Mouse (Mus musculus) forebrain, postnatal 0 days (tissue): ENCODE data around the gene Smagp. TPM values are rescaled to one million over a fixed set of nuclear protein-coding genes. Genes with fewer than 3 reads are reported as not detected.

Experiments
- ATAC-seq: fragments of 200-750 bp; cut with Nextera tagmentation; 2 replicates; pipeline ENCODE4 v1.8.0; 2017; ENCODE audit warnings: mild to moderate bottlenecking, moderate library complexity
- DNase-seq: peaks from one replicate; pipeline ENCODE4 v3.0.0-alpha.2; 2015
- H3K27ac ChIP-seq: fragments of 300-500 bp; sonication (generic); 2 replicates; pipeline ENCODE4 v1.5.1; 2014; ENCODE audit warnings: low read depth, mild to moderate bottlenecking, antibody characterized with exemption, low read length, moderate library complexity, mixed read lengths
- H3K27me3 ChIP-seq: fragments of 300-500 bp; sonication (generic); 2 replicates; pipeline ENCODE4 v1.6.1; 2014; ENCODE audit warnings: mild to moderate bottlenecking, low read length, mixed read lengths; ENCODE audit not compliant: insufficient read depth
- H3K36me3 ChIP-seq: fragments of 300-500 bp; sonication (generic); 2 replicates; pipeline ENCODE4 v1.6.1; 2014; ENCODE audit warnings: mild to moderate bottlenecking, moderate library complexity; ENCODE audit not compliant: insufficient read depth
- H3K4me1 ChIP-seq: fragments of 300-500 bp; sonication (generic); 2 replicates; pipeline ENCODE4 v1.6.1; 2014; ENCODE audit warnings: antibody characterized with exemption; ENCODE audit not compliant: insufficient read depth
- H3K4me2 ChIP-seq: fragments of 300-500 bp; sonication (generic); 2 replicates; pipeline ENCODE4 v1.6.1; 2014; ENCODE audit warnings: low read depth, mild to moderate bottlenecking, moderate library complexity
- H3K4me3 ChIP-seq: fragments of 300-500 bp; sonication (generic); 2 replicates; pipeline ENCODE4 v1.5.1; 2014; ENCODE audit warnings: low read depth, low read length, mixed read lengths
- H3K9ac ChIP-seq: fragments of 300-500 bp; sonication (generic); 2 replicates; pipeline ENCODE4 v1.6.1; 2014; ENCODE audit warnings: mild to moderate bottlenecking
- H3K9me3 ChIP-seq: fragments of 300-500 bp; sonication (generic); 2 replicates; pipeline ENCODE4 v1.6.1; 2016; ENCODE audit warnings: low read length
- CTCF ChIP-seq: sonication (generic); IDR thresholded peaks from 2 replicates; pipeline ENCODE4 v1.5.1; 2016; ENCODE audit warnings: antibody characterized with exemption, control low read depth, low read depth
- WGBS: fragments of 180-500 bp; shearing (Covaris S2); extraction: QIAGEN DNeasy Blood & Tissue Kit; methylation state at CpG from one replicate; pipeline ENCODE4 v1.1.7; 2014; 5-methylcytosine and 5-hydroxymethylcytosine counted together
- polyA plus RNA-seq: library from polyadenylated mRNA; unstranded; fragments of >200 nt; fragmentation: Nextera tagmentation; extraction: Ambion mirVana; gene quantifications from 2 replicates; pipeline ENCODE4 v1.2.1, GENCODE M21; 2015
- total RNA-seq: library from RNA; depleted of rRNA; stranded (reverse); fragments of >200 nt; gene quantifications from 2 replicates; pipeline ENCODE4 v1.2.3, GENCODE M21; 2014

Smagp gene
- total and polyA plus RNA-seq, 2 experiments from 2014 or later: 3.9 to 6.2 TPM

GRCm38 (mm10) chr15:100680381-100680780 is 43.6 kb upstream of the Smagp start:
- DNase-seq: no peak
- Histone ChIP-seq H3K4me1 (no peaks in the 10 kb centered on the region), H3K4me3 (no peak overlapping the region), H3K4me2 (no peak overlapping the region), H3K27ac (no peak overlapping the region), H3K27me3 (no peaks in the 10 kb centered on the region), H3K9me3 (no peaks in the 10 kb centered on the region), H3K9ac (no peak overlapping the region), H3K36me3 (no peaks in the 10 kb centered on the region)
- no peak for ATAC-seq
- TF ChIP-seq CTCF: no peak
- 44% methylated on average over 3 of the region's 3 CpGs for WGBS

DNA sequence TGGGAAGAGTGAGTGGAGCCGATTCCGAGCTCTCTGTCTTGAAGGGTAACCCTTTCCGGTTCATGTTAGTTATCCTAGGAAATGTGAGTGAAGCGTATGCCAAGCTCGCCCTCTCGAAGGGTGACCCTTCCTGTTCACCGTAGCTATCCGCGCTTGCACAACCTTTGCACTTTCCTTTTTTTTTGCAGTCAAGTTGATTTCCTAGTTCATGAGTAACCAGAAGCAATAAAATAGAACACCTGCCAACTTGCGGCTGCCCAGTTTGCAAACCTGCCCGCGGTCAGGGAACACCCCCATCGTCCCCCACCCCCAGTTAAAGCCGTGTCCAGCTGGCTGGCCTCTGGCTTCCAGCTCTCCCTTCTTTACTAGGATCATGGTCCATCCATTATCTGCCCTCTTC is 42.3 kb upstream of the Smagp start:
- DNase-seq (no peak), ATAC-seq (no peak)
- no peaks in the 10 kb centered on the region for H3K4me1 ChIP-seq
- H3K27ac ChIP-seq: no peak overlapping the region
- H3K4me2 ChIP-seq: no peak overlapping the region
- H3K4me3 ChIP-seq: no peak overlapping the region
- no peak for TF ChIP-seq CTCF
- no peaks in the 10 kb centered on the region for H3K9me3 ChIP-seq
- H3K27me3 ChIP-seq: no peaks in the 10 kb centered on the region
- H3K9ac ChIP-seq: no peak overlapping the region
- no peaks in the 10 kb centered on the region for H3K36me3 ChIP-seq
- WGBS: 94% methylated on average over 14 of the region's 14 CpGs

- no peaks in the 10 kb centered on the region for H3K9me3 ChIP-seq
- H3K27ac ChIP-seq: no peak overlapping the region
- no peak overlapping the region for H3K9ac ChIP-seq
- no peak overlapping the region for H3K4me3 ChIP-seq
- H3K27me3 ChIP-seq: no peaks in the 10 kb centered on the region
- 86% methylated on average over 12 of the region's 12 CpGs for WGBS
- no peak for TF ChIP-seq CTCF
- no peak for ATAC-seq
- no peak for DNase-seq
- H3K36me3 ChIP-seq: no peaks in the 10 kb centered on the region
- H3K4me2 ChIP-seq: no peak overlapping the region
- no peaks in the 10 kb centered on the region for H3K4me1 ChIP-seq
Observed at GRCm38 (mm10) chr15:100678581-100678980, 41.8 kb upstream of the Smagp start.

GRCm38 (mm10) chr15:100677675-100678074 is 40.9 kb upstream of the Smagp start:
- DNase-seq (no peak), ATAC-seq (no peak)
- Histone ChIP-seq H3K4me3 (no peak overlapping the region), H3K9me3 (no peaks in the 10 kb centered on the region), H3K9ac (no peak overlapping the region), H3K27ac (no peak overlapping the region), H3K4me2 (no peak overlapping the region), H3K4me1 (no peaks in the 10 kb centered on the region), H3K27me3 (no peaks in the 10 kb centered on the region), H3K36me3 (no peaks in the 10 kb centered on the region)
- no peak for TF ChIP-seq CTCF
- 70% methylated on average over 8 of the region's 8 CpGs for WGBS

GRCm38 (mm10) chr15:100676521-100676920 is 39.8 kb upstream of the Smagp start:
- DNase-seq: no peak
- 85% methylated on average over 1 of the region's 1 CpGs for WGBS
- H3K4me1 ChIP-seq: no peaks in the 10 kb centered on the region

DNA sequence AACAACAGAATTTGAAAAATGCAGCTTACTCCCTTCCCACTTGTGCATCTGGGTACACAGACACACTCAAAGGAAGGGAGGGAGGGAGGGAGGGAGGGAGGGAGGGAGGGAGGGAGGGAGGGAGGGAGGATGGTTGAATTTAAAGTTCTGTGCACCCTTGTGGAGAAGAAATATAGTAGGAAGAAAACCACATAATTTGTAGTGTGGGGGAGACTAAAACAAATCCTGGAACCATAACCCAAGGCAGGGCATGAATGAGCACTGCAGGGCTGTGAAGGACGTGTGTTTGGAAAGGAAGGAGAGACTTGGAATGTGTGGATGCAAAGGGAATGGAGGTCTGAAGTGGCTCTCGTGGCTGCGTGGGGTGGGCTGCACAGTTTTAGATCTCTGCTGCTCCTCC is 38.7 kb upstream of the Smagp start:
- Histone ChIP-seq H3K4me2 (no peak overlapping the region), H3K4me3 (no peak overlapping the region), H3K9ac (no peak overlapping the region), H3K4me1 (no peaks in the 10 kb centered on the region), H3K27ac (no peak overlapping the region), H3K27me3 (no peaks in the 10 kb centered on the region), H3K36me3 (no peaks in the 10 kb centered on the region), H3K9me3 (no peaks in the 10 kb centered on the region)
- DNase-seq (no peak), ATAC-seq (no peak)
- WGBS: 67% methylated on average over 3 of the region's 3 CpGs
- TF ChIP-seq CTCF: no peak

More at GRCm38 (mm10) chr15:100676521-100676920, 39.8 kb upstream of the Smagp start:
- H3K27ac ChIP-seq: no peak overlapping the region
- no peaks in the 10 kb centered on the region for H3K27me3 ChIP-seq
- ATAC-seq: no peak
- H3K36me3 ChIP-seq: no peaks in the 10 kb centered on the region
- no peak overlapping the region for H3K4me2 ChIP-seq
- H3K4me3 ChIP-seq: no peak overlapping the region
- peak; percentile 16; the same call in 1 of the 2 replicates for TF ChIP-seq CTCF
- no peaks in the 10 kb centered on the region for H3K9me3 ChIP-seq
- H3K9ac ChIP-seq: no peak overlapping the region

GRCm38 (mm10) chr15:100674566-100674965 is 37.8 kb upstream of the Smagp start:
- Histone ChIP-seq H3K27ac (no peak overlapping the region), H3K9me3 (no peaks in the 10 kb centered on the region), H3K4me3 (no peak overlapping the region), H3K4me2 (no peak overlapping the region), H3K27me3 (no peaks in the 10 kb centered on the region), H3K4me1 (no peaks in the 10 kb centered on the region), H3K9ac (no peak overlapping the region), H3K36me3 (no peaks in the 10 kb centered on the region)
- ATAC-seq: no peak
- DNase-seq: no peak
- WGBS: 88% methylated on average over 10 of the region's 10 CpGs
- TF ChIP-seq CTCF: no peak
